Mouse (Mus musculus): ENCODE results near the gene Utp4.
"Not testable (repeated sequence)": the region's sequence is repeated elsewhere in the genome, so short reads cannot be mapped to it uniquely, and the experiment has no call there.

The Utp4 gene

DNA sequence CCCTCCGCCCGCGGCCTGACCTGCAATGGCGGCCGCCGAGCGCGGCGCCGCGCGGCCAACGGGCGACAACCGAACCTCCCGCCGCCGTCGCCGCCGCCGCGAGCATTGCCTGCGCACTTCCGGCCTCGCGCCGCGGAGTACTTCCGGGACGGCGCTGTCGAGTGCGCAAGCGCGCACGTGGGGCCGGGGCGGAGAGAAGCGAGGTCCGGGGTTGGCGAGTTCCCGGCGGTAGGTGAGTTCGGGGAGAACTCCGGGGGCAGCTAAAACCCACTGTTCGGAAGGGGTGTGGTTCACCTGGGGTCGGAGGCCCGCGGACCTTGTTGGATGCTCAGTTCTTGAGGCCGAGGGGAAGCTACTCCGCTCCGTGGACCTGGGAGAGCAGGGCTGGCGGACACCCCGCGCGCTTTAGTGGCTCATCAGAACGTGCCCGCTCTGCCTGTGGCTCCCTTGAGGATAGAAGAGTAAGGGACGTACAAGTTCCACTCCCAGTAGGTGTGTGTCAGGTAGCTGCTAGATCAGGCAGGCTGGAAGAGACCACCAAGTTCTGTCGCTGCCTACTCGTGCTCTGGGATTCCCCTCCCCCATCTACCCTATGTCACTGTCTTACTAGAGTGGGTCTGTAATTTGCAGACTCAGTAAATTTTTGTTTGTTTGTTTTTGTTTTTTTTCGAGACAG lies at the start of gene Utp4:
Gene Utp4, plus strand, starts transcription at position 156 of the 676 bp plus-strand sequence.
- in situ Hi-C loops (cut with MboI, MseI): no loop called here

DNA sequence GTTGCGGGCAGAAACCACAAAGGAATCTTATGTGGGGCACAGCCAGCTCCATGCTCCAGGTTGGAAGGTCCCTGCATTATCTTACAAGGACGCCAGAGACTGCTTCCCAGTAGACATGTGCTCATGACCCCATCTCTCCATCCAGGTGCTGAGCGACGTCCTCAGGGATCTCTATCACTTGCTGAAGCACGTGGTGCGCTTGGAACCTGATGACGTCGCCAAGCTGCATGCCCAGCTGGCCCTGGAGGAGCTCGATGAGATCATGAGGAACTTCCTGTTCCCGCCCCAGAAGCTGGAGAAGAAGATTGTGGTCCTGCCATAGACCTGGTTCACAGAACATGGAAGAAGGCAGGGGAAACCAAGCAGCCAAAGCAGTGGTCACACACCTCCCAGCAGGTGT lies 43.4 kb upstream of the Utp4 start:
- in situ Hi-C loops (cut with MboI, MseI): no loop called here

DNA sequence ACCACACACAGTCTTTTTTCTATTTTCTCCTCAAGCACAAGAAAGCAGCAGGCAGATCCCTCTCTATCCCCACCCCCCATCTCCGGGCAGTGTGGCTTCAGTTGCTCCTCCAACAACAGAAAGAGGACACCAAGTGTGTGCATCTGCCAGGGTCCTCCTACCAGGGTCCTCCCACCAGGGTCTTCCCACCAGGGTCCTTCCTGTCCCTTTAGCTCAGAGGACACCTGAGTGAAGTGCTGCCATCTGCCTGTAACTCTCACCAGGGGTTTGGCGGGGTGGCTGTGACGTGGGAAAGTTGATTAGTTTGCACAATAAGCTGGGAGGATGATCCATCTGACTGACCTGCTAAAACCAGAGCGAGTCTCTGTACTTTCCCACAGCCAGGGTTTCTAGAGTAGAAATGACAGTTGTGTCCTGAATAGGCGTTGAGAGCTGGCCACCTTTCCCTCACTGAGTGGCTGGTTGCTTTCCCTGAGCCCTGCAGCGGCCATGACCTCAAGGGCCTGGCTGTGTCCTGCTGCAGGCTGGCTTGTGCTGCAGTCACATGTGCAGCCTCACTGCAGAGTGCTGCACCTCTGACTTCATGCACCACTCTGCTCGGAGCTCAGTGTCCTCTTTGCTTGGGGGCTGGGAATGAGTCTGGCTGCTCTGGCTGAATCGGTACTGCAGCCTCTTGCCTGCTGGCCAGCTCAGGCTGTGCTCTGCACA lies 38.7 kb upstream of the Utp4 start:
- in situ Hi-C loops (cut with MboI, MseI): no loop called here

DNA sequence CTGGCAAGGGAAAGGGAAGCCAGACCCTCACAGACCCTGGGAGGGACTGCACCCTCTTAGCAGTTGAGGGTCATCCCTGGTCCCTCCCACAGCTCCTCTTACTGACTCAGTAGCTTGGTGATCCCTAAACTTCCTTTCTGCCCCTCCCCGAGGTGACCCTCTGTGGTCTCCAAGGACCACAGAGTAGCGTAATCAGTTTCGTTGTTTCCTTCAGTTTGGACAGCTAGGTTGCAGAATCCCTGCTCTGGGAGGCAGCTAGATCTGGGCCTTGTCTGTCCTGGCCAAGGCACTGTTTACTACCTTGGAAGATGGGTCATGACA lies 38.2 kb upstream of the Utp4 start:
- in situ Hi-C loops (cut with MboI, MseI): no loop called here

- in situ Hi-C loops (cut with MboI, MseI): no loop called here
Measured at GRCm38 (mm10) chr8:106862845-106863244, 30.6 kb upstream of the Utp4 start.

DNA sequence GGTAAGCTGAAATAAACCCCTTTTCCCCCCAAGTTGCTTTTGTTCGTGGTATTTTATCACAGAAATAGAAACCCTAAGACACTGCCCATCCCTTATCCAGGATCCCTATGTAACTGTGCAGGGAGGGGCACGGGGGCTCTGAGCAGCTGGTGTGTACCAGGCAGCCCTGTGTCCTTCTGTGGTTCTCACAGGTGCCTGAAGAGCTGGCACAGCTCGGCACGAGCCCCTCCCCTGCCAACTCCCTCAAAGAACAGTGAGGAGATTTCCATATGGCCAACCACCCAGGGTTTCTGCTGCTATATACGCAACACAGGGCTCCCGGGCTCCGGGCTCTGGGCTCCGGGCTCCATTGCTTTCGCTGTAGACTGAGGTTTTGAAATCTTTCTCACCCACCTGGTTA lies 28.1 kb upstream of the Utp4 start:
- in situ Hi-C loops (cut with MboI, MseI): no loop called here

GRCm38 (mm10) chr8:106870051-106870450 lies 23.4 kb upstream of the Utp4 start, which contains the start of gene Has3:
TSS of gene Has3 (plus strand) at chr8:106870242.
- in situ Hi-C loops (cut with MboI, MseI): loop anchor here (10.0 kb wide), 1 partner anchor 145 kb away; no protein-coding TSS in a partner anchor

DNA sequence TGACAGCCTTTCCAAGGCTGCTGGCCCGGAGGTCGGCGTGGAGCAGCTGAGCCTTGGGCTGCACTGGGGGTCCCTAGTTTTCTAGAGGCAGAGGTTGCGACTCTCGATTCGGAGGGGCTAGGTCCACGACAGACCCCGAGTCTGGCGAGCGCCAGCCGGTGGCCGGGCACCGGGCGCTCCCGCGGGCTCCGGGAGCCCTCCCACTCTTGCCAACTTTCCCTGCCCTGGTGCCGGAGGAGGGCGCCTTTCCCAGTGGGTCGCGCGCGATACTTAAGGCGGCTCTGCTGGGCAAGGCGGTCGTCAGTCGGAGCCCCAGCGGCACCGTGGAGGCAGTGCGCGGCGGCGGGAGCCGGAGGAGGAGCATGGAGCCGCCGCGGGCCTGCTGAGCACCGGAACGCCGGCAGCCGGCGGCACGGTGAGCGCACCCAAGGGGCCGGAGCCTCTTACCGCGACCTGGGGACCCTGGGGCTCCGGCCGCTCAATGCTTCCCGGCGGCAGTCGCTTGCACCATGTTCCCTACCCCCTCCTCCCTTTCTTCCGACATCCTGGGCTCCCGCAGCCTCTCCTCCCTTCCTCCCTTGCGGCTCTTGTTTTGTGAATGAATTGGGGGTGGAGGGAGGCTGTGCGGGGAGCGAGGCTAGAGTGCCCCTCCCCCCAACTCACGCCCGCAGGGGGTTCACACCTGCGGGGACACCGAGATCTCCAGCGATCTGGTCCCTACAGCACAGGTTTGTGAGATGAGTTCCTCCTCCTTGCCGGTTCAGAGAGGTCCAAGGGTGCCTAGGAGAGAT lies 22.7 kb upstream of the Utp4 start:
- in situ Hi-C loops (cut with MboI, MseI): loop anchor here (10.0 kb wide), 1 partner anchor 146 kb away; no protein-coding TSS in a partner anchor

DNA sequence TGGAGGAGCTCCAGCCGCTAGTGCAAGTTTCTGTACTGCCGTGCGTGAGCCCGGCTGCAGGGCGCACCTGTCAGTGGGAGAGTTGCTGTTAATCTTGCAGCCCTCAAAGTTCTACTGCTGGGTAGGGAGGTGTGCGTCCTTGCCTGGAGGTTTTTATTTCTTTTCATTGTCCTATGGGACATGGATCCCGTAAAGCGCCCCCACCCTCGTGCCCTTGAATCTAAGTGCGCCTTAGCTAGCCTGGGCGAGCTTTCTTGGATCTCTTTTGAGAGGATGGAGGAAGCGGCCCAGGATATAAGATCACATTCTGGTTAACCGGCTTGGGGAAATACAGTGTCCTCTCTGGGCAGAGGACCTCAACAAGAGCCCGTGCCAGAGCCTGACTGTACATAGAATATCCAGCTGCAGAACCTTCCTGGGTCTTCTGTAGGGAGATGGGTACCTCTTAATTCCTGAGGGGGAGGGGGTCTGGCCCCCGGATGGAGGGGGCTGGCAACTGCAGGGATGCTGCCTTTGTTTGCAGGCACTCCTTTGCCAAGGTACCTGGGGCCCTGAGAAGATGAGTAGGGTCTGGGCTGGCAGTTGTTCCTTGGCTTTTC lies 22.0 kb upstream of the Utp4 start:
- in situ Hi-C loops (cut with MboI, MseI): loop anchor here (10.0 kb wide), 1 partner anchor 147 kb away; no protein-coding TSS in a partner anchor

DNA sequence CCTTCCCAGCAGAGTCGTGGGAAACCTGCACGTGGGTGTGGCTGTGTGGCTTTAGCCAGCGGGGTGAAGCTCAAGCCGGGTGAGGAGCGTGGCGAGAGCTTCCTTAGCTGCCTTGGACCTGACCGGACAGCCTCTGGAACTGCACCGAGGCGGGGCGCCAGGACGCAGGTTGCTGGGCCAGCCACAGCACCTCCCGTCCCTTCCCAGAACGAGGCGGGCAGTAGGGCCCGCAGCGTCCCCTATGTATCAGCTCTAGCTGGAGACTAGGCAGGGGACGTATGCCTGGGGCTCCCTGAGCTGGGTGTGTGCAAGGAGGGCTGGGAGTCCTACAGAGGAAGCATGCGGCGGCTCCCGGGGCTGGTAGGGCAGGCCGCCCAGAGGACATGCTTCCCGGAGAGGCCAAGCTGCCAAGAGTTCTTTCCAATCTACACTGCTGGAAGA lies 21.5 kb upstream of the Utp4 start:
- in situ Hi-C loops (cut with MboI, MseI): loop anchor here (10.0 kb wide), 1 partner anchor 147 kb away; no protein-coding TSS in a partner anchor

DNA sequence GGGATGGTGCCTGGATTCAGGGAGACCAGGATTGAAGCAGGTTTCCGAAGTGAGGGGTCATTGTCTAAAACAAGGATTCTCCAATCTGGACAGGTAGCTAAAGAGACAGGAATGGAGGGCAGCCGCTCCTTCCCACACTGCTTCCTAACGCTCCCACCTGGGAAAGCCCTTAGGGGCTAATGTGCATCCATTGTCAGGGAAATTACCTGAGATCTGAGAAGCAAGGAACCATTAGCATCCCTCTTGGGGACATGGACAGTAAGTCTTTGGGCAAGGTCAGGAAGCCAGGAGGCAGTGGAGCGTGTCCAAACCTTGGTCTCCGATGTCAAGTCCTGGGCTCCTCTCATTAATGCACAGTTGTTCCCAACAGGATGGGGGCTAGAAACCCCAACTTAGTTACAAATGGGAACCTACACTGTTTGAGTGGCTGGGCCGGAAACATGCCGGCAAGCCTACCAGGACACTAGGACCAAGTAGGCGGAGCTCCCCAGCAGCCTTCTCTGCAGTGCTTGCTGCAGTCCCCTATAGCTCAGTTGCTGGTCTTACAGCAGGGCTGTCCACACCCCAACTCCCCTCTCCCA lies 20.9 kb upstream of the Utp4 start:
- in situ Hi-C loops (cut with MboI, MseI): loop anchor here (10.0 kb wide), 1 partner anchor 148 kb away; no protein-coding TSS in a partner anchor

- in situ Hi-C loops (cut with MboI, MseI): no loop called here
Measured at GRCm38 (mm10) chr8:106880121-106880707, 13.2 kb upstream of the Utp4 start.

DNA sequence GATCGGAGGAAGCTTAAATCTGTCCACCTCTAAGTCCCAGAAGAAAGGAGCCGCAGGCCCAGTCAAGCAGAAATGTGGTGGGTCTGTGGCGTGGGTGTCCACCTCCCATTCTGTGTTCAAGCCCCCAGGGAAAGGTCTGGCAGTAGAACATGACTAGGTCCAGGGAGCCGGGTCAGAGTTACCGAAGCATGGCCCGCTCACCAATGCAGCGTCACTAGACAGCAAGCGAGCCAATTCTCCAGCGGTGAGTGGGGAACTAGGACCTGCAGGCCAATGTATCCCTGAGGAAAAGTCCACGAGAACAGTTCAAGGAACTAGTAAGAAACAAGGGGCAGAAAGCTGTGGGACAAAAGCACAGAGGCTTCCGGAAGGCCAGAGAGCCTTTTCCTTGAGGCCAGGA lies 9.3 kb upstream of the Utp4 start:
- in situ Hi-C loops (cut with MboI, MseI): not testable (repeated sequence)

DNA sequence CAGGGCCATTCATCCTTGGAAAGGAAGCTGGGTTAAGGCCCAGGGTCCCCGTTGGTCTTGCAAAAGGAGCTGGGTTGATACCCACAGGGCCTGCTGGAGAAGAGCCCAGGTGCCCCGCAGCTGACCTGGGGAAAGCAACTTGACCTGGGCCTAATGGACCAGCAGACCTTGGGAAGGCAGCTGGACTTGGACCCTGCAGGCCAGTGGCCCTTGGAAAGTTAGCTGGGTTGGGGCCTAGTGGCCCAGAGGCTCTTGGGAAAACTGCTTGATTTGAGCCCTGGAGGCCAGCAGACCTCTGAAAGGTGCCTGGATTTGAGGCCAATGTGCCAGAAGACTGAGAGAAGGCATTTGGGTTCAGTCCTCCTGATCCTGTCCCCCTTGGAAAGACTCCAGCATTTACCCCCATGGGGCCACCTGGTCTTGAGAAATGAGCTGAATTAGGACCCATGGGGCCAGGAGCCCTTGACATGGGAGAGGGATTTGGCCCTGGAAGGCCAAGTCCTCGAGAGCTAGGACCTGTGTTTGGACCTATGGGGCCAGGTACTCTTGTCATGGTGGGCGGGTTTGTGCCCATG lies 8.5 kb upstream of the Utp4 start:
- in situ Hi-C loops (cut with MboI, MseI): loop anchor here (5.0 kb wide), 1 partner anchor 198 kb away; no protein-coding TSS in a partner anchor

DNA sequence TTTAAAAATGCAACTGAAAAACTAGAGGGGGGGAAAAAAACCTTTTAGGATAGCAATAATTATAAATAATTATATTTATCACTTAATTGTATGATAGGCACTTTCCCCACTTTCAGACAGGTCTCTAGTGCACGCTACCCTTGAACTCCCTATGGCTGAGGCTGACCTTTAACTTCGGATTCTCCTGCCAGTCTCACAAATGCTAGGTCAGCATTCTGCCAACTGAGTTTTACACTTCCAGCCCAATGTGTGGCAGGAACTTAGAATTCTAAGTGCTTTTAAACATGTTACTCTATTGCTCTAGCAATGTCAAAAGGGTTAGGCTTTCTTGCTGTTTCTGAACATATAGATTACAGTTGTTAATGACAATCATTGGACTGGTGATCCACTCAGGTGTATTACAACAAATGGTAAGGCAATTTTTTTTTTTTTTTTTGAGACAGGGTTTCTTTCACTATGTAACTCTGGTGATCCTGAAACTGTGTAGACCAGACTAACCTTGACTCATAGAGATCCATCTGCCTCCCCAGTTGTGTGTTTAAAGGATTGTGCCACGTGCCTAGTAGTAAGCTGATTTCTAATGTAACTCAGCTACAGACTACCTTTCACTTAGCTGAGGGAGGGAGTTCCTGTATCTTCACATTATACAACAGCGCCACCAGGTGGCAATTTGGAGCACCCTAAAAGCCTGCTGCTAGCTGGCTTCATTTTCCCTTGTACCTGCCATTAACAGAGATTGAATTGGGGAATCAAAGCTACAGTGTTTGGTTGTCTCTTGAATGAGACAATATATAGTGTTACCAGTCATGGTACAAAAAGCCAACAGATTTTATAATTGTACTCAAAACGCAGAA lies 5.9 kb upstream of the Utp4 start:
- in situ Hi-C loops (cut with MboI, MseI): loop anchor here (5.0 kb wide), 1 partner anchor 200 kb away; no protein-coding TSS in a partner anchor

- in situ Hi-C loops (cut with MboI, MseI): loop anchor here (5.0 kb wide), 1 partner anchor 202 kb away; no protein-coding TSS in a partner anchor
Measured at GRCm38 (mm10) chr8:106888803-106889202, 4.6 kb upstream of the Utp4 start.

DNA sequence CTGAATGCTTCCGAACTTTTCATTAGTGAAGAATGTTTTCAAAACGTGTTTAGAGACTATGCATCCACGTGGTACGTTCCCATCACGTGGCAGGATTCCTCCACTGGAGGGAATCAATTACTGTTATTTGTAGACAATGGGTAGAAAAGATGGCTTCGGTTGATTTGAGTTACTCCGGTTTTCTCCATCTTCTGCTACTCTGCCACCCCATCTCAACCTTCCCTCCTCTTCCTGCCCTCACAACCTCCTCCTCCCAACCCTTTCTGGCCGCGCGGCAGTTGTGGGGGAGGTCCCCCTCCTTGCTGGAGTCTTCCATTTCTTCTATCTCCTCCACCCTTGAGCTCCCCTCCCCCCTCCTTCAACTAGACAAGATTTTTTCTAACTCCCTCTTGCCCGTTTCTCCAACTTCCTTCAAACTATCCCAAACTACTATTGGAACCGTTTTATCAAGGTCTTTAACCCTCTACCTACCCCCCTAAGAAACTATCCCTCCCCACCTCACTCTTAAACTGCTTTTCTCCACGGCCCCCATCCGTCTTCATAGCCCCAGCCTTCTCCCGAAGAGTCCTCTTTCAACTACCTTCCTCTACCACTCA lies 1.1 kb upstream of the Utp4 start:
- in situ Hi-C loops (cut with MboI, MseI): no loop called here

DNA sequence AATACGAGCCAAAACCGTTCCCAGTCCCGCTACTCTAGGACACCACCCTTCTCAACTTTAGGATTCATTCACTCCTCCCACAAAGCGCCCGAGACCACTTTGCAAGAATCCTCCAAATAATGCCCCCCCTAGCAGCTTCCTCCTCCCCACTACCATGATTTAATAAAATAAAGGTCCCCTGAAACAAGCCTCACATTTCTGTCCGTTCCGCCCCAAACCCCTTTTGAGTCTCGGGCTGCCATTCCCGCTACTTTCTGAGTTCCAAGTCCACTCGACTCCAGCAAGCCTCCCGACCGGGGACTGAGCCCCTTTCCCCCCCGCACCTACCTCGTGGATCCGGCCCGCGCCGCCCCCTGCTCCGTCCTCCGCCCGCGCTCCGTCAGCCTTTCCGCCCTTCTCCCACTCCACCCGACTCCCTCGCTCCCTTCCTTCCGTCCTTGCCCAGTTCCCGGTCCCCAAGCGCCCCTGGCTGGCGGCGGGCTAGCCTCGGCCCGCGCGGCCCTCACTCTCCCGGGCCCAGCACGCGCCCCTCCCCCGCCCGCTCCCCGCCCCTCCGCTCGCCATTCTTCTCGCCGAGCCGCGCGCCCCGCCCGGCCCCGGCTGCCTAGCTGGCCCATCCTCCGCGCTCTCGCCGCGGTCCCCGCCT lies 507 bp upstream of the Utp4 start:
- in situ Hi-C loops (cut with MboI, MseI): no loop called here

GRCm38 (mm10) chr8:106899473-106899872 lies 6.0 kb downstream of the Utp4 start:
- in situ Hi-C loops (cut with MboI, MseI): no loop called here
